Mouse (Mus musculus): ENCODE measurements around the gene Gm11111.
"Not testable (repeated sequence)": the region's sequence is repeated elsewhere in the genome, so short reads cannot be mapped to it uniquely, and the experiment has no call there.

Gene Gm11111

DNA sequence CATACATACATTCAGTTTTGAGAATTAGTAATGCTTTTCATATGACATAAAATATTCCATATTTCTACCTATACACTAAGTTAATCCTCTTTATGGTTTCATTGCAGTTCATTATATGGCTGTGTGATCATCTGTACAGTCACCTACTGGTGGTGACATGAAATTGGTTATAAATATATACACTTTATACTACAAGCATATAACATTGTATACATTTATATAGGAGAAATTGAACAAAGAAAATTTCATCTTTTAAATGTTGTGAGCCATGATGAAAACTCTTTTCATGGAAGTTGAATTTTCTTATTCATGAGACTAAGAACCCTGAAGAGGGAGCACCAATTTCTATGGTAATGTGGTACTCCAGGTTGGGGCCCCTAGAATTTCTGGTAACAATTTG, at the start of gene Gm11111:
TSS of gene Gm11111 (plus strand) at position 301 of the 400 bp plus-strand sequence.
- no peak for DNase-seq

DNA sequence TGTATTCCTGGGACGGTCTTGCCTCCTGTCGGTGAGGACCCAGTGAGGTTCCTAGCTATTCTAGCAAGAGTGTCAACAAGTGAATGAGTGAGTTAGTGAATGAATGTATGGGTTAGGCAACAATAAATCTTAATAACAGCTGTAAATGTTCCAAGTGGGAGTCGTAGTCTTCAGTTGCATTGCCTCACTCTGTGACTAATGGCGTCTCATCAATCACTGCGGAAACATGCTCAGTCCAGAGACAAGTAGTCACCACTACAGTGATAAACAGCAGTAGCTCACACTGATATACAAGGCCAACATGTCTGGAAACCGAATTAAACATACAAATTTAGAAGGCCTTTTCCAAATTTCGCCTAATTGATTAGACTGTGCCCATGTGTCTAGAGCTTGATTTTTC, 36.3 kb upstream of the Gm11111 start:
- DNase-seq = no peak

DNA sequence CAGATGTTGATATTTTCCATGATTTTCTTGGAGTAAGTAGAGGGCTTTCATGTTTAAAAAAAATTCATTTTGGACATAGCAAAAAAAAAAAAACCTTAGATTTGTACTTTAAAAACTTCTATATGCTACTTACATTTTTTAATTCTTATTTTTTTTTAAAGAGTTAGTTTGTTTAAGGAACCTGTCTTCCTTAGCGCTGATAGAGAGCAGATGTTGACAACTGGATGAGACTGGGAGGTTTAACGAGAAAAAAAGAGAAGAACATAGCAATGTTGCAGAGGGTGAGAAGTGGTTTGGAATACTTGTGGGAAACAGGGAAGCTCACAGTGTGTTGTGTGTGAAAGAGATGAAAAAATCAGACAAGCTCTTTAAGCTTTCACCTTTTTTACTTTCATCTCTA, 32.4 kb upstream of the Gm11111 start:
- no peak for DNase-seq

DNA sequence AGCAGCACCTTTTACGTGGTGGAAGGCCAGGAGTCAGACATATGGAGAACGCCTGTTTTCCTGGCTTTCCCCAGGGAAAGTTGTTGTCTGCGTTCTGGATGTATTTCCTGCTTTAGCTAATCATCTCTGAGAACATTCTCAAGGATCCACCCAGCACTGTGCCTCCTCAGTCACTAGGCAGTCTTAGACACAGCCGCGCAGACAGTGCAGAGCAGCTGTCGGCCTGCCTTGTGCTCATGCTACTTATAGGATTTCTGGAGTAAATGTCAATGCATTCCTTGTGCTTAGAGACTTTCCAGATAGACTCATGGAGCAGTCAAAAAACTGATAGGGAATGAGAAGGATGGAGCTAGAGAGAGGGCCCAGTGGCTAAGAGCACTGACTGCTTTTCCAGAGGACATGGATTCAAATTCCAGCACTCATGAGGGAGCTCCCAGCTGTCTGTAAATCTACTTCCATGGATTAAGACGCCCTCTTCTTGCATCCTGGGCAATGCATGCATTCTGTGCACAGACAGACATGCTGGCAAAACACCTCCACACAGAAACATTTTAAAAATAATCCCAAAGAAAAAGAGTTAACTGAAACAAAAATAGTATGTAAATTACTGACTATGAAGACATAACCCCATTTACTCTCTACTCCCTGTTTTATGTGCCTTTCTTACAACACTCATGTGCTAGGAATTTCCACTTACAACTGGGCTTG, 30.1 kb upstream of the Gm11111 start:
- no peak for DNase-seq

DNA sequence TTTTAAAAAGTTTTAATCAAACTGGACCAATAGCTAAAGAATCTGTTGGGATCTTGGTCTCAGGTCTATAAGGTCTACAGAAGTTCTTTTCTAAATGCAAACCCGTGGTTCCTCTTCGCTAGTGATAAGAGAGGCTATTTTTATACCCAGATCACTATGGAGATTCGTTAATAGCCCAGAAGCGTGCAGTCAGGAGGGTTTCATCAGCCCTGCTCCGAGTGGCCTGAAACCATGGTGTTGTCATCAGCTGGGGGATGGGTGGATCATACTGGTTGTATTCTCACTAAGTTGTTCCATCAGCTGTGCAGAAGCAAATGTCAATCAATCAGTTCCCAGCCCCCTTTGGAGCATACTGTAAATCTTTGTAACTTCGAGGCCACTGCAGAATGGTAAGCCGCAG, 29.4 kb upstream of the Gm11111 start:
- DNase-seq = no peak

DNA sequence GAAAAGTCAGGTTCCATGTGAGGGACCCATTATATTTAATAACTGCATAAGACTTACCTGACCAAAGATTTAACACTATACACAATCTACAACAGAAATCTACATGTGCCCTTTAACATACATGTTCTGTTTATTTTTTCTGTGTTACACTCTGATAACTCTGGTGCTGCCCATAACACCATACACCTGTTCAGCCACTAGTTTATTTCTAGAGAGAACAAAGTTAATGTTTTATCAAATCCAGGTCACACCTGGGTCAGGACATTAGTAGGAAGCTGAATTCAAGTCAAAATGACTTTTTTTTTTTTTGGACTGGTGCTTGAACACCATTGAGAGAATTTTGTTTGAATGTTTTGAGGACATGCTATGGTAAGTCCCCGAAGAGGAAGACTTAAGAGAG, 28.7 kb upstream of the Gm11111 start:
- no peak for DNase-seq

DNA sequence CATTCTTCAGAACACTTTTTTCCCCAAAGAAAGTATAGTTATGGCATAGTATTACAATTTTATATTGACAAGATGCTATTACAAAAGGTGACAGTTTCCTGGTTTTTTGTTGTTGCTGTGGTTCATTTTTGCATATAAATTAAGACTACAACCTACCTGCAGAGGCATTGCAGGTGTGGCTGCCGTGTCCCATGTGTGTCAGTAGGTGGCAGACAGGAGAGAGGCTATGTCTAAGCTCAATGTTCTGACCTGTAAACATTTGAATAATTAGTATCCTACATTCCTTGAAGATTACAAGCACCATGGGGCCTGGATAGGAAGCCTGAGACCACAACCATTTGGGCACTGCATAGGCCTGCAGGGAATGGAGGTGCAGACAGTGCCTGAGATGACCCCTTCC, 11.2 kb upstream of the Gm11111 start:
- no peak for DNase-seq

DNA sequence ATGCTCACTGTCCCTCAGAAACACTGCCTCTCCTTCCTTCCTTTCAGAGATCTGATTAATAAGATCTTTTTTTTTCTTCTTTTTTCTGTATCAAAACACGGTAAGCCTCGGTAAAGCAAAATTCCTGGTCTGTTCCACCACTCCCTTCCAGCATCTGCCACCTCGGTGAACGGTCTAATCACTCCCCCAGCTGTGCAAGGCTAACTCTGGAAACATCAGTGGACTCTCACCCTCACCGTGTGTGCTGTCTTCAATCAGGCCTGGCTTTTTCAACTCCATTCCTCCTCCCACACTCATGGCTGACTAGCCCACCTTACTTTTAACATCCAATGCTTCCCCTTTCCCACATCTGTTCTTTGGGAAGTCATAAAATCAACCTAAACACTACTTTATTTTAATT, 2.2 kb upstream of the Gm11111 start:
- DNase-seq = no peak

DNA sequence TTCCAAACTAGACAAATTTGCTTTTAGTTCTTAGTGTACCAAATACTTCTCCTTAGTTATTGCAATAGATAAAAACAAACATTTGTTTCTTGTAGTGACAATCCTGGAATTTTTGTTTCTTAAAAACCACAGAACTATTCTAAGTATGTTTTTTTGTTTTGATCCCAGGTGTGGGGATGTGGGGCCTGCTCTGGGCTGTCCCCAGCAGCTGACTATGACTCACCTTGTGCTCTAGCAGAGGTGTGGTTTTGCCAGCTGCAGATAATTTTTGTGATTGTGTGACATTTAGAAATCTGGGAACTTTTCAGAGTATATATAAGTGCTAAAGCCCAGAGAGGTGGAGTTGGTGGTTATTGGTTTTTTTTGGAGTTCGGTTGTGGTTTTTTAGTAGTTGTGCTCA, 1.6 kb upstream of the Gm11111 start:
- DNase-seq = no peak

DNA sequence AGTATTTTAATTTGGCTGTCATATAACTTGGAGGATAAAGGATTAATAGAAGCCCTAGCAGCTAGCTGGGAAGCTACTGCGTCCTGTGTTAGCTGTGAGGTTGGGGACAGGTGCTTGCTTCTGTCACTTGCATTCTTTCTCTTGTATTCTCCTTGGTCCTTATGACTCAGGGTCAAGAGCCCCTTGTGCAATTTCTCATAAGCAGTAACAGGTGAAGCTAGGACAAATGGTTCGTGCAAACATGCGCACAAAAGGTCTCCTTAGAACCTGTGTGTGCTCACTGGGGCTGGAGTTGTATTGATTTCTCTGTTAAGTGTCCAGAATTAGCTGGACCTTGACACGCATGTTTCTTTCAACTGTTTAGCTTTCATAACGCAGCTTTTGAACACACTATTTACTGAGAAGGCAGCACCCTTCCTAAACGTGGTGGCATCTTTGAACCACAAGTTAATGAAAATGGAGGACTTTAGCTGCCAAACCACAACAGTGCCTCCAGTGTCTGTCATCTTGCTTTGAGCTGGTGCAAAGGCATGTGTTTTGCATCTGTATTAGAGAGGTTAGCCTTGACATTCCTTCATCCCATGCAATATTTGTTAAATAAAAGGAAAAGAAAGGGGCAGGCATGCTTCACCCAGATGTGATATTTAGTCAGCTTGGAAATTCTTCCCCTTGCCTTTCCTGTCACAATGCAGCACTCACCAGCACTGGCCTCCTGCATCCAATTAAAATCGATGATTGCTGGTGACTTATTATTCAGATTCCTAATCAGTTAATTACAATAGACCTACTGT, 511 bp downstream of the Gm11111 start:
- no peak for DNase-seq

DNA sequence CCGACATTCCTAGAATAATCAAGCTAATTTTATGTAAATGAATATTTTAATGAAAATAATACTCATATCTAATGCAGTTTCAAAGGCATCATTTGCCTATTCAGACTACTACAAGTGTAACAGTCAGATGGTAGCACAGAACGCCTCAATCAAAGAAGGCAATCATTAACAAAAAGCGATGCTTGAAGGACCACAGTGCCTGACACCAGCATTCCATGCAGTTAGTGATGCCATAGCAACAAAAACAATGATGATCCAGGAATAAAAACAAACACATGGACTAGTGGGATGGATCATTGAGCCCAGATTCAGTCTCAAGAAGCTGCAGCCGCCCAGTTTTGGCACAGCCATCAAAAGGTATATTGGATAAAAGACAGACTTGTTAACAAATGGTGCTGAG, 8.8 kb downstream of the Gm11111 start:
- no peak for DNase-seq

DNA sequence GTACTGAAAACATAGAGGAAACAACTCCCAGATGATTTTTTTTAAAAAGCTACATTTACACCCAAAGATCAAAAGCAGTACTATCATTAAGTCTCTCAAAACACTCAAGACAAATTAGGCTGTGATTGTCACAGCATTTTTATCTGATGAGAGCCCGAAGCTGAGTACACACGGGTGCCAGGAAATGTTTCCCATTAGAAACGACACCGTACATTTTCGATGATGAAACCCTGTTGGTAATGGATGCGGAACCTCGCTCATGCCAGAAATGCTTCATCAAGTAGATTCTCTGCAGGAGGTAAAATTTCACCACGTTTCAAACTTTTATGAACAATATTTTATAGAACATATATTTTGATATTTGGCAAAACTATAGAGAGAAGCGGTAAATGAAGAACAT, 10.3 kb downstream of the Gm11111 start:
- no peak for DNase-seq

DNA sequence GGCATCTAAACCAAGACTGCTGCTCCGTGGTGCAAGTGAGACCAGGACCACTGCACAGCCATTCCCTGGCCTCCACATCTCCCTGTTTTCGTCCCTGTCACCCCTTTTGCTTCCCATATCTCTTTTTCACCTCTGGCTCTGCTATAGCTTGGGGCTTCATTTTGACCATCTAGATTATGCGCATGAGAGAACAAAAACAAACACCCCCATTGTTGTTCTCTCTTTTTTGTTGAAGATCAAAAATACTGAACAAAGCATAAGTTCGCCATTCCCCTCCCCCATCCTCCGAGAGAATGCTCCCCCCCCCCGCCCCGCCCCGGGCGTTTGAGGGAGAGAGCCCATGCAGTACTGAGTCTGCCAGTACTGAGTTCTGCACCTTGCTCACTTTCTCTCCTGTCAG, 11.3 kb downstream of the Gm11111 start:
- DNase-seq = no peak

DNA sequence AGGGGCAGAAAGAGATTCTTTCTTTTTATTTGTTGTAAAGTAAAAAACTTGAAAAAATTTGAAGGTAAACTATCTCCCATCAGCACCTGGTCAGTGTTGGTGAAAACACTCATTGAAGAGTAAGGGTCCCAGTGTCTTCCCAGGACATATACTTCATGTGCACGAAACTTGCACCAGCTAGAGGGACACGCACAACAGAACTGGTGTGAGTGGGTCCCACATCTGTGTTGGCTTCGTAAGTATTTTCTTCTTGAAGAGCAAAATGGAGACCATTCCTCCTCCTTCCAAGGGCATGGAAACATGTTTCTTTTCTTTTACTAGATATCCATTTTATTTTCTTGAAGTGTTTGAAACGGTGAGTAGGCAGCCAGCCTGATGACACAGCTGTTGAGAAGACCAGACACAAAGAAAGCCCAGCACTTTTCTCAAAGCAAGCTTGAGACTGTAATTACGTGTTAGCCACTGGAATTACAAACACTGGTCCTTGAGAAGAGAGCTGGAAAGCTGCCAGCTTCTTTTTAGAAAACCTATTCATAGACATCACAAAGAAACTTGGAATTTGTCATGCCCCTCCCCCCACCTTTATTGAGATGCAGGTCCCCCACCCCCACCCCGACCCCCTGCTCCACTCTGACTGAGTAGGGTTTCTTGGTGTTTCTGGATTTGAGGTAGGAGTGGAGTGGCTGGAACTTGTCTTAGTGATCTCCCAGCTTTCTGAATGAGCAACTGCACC, 14.1 kb downstream of the Gm11111 start:
- no peak for DNase-seq

DNA sequence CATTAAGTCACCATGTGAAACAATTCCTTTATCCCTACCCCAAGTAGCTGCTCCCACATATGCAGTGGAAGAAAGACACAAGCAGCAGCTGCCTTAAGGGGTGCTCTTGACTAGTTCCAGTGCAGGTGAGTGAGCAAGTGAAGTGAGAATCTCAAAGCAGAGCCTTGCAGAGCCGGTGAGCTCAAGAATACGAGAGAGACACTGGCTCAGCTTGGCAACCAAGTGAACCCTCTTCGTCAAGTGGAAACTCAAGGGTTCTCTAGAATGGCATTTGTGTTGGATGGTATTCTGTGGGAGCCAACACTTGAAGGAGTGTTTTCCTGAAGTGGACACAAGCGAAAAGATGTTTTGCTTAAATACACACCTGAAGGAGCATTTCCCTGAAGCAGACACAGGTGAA, 16.0 kb downstream of the Gm11111 start:
- no peak for DNase-seq

DNA sequence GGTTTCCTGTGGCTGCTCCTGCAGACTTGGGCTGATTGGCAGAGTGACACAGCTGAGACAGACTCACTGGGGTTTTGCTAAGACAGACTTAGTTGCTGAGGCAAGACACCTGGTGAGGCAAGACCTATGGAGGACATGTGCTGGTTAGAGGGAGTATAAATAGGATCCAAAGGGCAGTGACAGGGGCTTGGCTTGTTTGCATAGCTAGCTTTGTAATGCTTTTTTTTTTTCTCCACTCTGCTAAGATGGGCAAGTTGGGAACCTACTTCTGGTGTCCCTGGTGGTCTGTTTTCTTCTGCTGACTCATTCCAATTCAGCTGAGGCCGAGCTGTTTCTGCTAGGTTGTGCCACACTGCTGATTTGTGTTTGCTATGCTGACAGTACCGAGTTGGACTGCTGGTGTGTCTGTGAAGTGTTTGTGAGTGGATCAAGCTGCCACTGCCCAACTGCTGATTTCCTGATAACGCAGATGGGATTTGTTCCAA, 16.6 kb downstream of the Gm11111 start:
- DNase-seq = no peak

DNA sequence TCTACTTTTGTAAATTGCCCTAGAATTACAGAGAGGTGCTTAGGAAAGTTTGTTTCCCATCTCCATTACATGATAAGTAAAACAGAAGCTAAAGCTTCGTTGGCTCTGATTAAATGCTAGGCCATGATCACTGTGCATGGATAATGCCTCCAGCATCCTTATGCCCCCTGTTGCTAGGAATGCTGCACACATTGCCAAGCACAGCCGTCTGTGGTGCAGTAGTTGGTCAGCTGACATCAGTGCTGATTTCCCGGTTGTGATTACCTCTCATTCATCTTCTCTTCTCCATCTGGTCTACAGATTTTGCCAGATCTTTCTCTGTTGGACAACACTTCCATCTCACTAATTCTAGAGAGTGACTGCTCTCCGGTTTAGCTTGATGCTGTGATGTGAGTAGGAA, 19.9 kb downstream of the Gm11111 start:
- no peak for DNase-seq

DNA sequence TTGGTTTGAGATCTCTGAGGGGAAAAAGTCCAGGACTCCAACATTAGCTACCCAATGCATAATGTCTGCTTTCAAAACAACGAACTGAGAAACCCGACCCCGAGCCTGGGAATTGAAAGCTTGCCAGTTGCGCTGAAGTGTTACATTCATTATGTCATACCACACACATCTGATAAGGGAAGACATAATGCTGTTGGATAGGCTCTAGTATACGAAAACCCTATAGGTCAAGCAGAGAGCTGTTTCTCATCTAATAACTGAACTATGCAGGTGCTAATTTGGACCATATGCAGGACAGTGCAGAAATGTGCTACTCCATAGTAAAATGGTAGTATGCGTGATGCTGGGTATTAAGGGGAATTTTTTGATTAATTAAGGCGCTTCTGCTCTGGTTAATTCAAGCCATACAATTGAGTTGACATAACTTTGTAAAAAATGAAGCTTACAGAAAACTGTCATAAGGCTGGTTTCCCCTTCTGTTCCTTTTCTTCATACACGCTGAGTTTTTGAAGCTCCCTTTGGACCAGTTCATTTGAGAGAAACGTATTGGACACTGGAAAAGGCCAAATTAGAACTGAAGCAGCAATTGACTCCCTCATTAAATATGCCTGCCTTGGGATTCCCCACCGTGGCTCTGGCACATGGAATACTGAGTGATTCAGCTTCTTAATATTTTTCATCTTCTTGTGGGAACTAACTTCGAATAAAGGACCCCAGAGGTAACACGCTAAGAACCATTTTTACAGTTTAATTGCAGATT, 22.4 kb downstream of the Gm11111 start:
- DNase-seq = no peak

DNA sequence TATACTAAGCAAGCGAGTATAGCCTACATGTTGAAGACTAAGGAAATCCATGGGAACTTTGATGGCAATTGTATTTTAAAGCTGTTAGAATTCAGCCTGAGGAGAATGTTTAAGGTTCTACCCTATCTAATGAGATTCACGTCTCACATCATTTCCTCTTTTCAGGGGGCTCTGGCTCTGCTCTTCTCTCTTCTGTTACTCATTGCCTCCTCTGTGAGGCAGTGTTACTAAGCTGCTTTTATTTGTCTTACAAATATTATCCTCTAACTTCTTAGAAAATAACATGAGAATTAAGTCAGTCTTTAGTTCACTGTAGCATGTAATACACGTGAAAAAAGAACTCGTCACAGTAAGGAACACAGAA, 23.0 kb downstream of the Gm11111 start:
- no peak for DNase-seq

DNA sequence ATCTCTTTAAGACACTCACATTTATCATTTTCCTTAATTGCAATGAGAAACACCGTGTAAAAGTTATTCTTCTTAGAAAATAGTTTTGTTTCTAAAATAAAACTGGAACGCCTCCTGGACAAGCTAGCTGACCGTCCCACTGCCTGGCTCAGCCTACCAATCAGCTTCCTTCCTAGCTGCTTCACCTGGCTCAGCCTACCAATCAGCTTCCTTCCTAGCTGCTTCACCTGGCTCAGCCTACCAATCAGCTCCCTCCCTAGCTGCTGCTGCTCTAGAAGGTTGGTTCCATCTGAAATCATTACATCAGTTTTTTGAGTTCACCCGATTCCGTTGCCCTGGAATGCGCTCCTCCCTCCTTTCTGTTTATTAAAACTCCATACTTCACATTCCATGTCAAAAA, 24.0 kb downstream of the Gm11111 start:
- DNase-seq = not testable (repeated sequence)

DNA sequence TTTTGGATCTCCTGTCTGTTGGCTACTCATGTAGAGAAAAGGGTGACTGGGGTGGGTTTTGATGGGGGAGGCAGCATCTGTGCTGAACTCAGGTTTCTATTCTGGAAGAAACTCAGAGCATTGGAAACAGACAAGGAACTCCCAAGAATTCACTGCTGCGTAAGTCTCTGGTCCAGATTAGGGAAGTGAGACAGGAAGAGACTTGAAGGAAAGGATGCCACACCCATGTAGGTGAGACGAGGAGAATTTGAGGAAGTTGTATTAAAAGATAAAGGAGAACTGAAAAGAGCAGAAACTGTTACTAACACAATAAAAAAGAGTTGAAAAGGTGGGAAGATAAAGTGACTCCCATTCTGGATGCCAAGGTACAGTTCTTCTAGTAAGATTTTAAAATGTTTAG, 25.9 kb downstream of the Gm11111 start:
- DNase-seq = no peak

DNA sequence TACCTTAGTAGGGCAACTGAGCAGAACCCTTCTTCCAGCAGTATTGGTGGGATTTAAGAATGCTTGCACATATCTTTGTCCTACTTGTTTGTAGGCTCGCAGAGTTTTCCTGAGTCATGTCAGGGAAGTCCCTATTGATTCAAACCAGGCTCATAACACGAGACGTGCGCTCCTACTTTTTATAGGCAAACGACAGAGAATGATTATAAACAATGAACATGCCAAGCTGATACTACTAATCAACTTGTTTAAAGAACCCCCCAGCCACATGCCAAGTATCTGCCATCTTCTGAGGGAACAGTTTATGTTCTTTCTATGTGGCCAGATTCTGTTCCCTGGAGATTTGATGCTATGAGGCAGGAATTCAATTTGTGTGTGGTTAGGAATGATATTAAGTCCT, 28.3 kb downstream of the Gm11111 start:
- DNase-seq = no peak

DNA sequence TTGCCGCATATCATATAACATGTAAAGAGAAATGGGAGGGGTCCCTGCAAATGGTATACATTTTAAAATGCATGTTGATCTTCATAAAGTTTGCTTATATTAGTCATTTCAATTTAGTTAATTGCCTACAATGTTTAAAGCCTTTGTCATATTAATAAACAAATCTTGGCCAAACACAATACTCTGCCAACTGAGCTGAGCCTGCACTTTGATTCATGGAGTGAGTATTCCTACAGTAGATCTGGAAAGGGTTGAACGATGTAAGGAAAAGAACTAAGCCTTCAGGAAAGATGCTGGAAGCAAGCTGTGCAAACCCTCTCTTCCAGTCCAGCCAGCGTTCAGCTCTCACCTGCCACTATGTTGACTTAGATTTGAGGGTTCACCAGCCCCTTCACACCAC, 29.6 kb downstream of the Gm11111 start:
- DNase-seq = no peak
